Mouse (Mus musculus) embryonic facial prominence, embryonic 15.5 days (tissue): ENCODE results near the gene Rab3d. TPM values are rescaled to one million over a fixed set of nuclear protein-coding genes. Genes with fewer than 3 reads are reported as not detected.

Experiments used
- ATAC-seq: fragments of 200-750 bp; cut with Nextera tagmentation; 2 replicates; pipeline ENCODE4 v1.8.0; 2017; ENCODE audit warnings: low read depth, moderate TSS enrichment; ENCODE audit not compliant: insufficient number of reproducible peaks, low FRiP score, low TSS enrichment
- H3K27ac ChIP-seq: fragments of 300-500 bp; sonication (generic); replicated peaks from 2 replicates; pipeline ENCODE4 v1.5.1; 2015; ENCODE audit warnings: mild to moderate bottlenecking, inconsistent platforms
- H3K27me3 ChIP-seq: fragments of 300-500 bp; sonication (generic); 2 replicates; pipeline ENCODE4 v1.6.1; 2015; ENCODE audit warnings: inconsistent platforms
- H3K36me3 ChIP-seq: fragments of 300-500 bp; sonication (generic); 2 replicates; pipeline ENCODE4 v1.6.1; 2015; ENCODE audit warnings: mild to moderate bottlenecking, inconsistent platforms
- H3K4me1 ChIP-seq: fragments of 300-500 bp; sonication (generic); 2 replicates; pipeline ENCODE4 v1.6.1; 2015; ENCODE audit warnings: inconsistent platforms
- H3K4me2 ChIP-seq: fragments of 300-500 bp; sonication (generic); replicated peaks from 2 replicates; pipeline ENCODE4 v1.6.1; 2015; ENCODE audit warnings: mild to moderate bottlenecking, inconsistent platforms
- H3K4me3 ChIP-seq: fragments of 300-500 bp; sonication (generic); replicated peaks from 2 replicates; pipeline ENCODE4 v1.5.1; 2015; ENCODE audit warnings: mild to moderate bottlenecking, inconsistent platforms
- H3K9ac ChIP-seq: fragments of 300-500 bp; sonication (generic); 2 replicates; pipeline ENCODE4 v1.6.1; 2015; ENCODE audit warnings: inconsistent platforms
- H3K9me3 ChIP-seq: fragments of 300-500 bp; sonication (generic); replicated peaks from 2 replicates; pipeline ENCODE4 v1.6.1; 2016; ENCODE audit warnings: inconsistent platforms
- WGBS: fragments of 180-500 bp; shearing (Covaris S2); methylation state at CpG from one replicate; pipeline ENCODE4 v1.1.7; 2015; 5-methylcytosine and 5-hydroxymethylcytosine counted together
- polyA plus RNA-seq: library from polyadenylated mRNA; unstranded; fragments of >200 nt; fragmentation: Nextera tagmentation; extraction: Ambion mirVana; gene quantifications from 2 replicates; pipeline ENCODE4 v1.2.1, GENCODE M21; 2015

Gene Rab3d
- polyA plus RNA-seq, 1 experiment from 2014 or later, result 43.4 TPM

DNA sequence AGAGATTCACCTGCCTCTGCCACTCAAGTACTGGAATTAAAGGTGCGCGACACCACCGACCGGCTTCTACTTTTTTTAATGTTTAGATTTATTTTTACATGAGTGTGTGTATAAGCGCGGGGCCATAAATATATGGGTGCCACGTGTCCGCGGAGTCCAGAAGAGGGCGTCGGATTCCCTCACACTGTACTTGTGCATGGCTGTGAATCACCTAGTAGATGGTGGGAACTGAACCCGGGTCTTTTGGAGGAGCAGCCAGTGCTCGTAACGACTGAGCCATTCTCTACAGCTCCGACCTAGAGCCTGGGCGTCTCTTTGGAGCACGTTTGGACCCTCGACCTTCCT is 37.2 kb upstream of the Rab3d start:
- 2% methylated on average over 18 of the region's 18 CpGs for WGBS
- Histone ChIP-seq H3K9ac (no peak overlapping the region), H3K27me3 (peaks cover 10% of the 10 kb centered on the region)

GRCm38 (mm10) chr9:21954635-21955034 is 36.6 kb upstream of the Rab3d start:
- H3K9me3 ChIP-seq, result no peaks in the 10 kb centered on the region
- 79% methylated on average over 3 of the region's 3 CpGs for WGBS
- no peak for ATAC-seq
- 0 out of 2 replicates have a peak overlapping the region, but pooled peaks have one; percentile 63 for H3K4me2 ChIP-seq
- H3K9ac ChIP-seq, result no peak overlapping the region
- no peak overlapping the region for H3K4me3 ChIP-seq
- H3K36me3 ChIP-seq, result no peaks in the 10 kb centered on the region
- H3K27ac ChIP-seq, result no peak overlapping the region
- H3K27me3 ChIP-seq, result peaks cover 4% of the 10 kb centered on the region
- H3K4me1 ChIP-seq, result peaks cover 7% of the 10 kb centered on the region

More for the DNA sequence above, 37.2 kb upstream of the Rab3d start:
- peaks cover 7% of the 10 kb centered on the region for H3K4me1 ChIP-seq
- peak overlapping the region; percentile 85 for H3K4me3 ChIP-seq
- ATAC-seq, result peak; percentile 50
- H3K4me2 ChIP-seq, result peak overlapping the region; percentile 63
- H3K9me3 ChIP-seq, result no peaks in the 10 kb centered on the region
- H3K27ac ChIP-seq, result peak overlapping the region; percentile 93; the same call in 1 of the 2 replicates
- H3K36me3 ChIP-seq, result no peaks in the 10 kb centered on the region

DNA sequence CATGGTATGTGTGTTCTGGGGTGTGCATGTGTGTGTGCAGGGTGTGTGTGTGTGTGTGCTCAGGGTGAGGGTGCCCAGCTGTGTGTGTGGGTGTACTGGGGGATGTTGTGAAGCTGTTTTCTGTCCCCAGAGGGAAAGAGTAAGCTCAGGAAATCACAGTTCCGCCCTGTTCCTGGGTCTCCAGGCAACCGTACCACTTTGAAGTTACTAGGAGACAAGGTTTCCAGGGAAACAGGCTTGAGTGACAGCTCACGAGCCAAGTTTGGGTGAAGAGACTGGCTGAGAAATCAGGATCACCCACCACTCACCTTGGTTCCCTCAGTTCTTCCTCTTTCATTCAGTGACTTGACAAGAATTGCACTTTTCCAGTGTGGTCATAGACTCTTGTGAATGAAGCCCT is 35.6 kb upstream of the Rab3d start:
- H3K9me3 ChIP-seq, result no peaks in the 10 kb centered on the region
- H3K36me3 ChIP-seq, result no peaks in the 10 kb centered on the region
- no peak overlapping the region for H3K9ac ChIP-seq
- H3K27me3 ChIP-seq, result no peaks in the 10 kb centered on the region
- H3K27ac ChIP-seq, result no peak overlapping the region
- WGBS, result 13% methylated on average over 3 of the region's 3 CpGs
- ATAC-seq, result no peak
- no peak overlapping the region for H3K4me2 ChIP-seq
- H3K4me3 ChIP-seq, result no peak overlapping the region
- H3K4me1 ChIP-seq, result peaks cover 7% of the 10 kb centered on the region

GRCm38 (mm10) chr9:21951977-21952376 is 34.0 kb upstream of the Rab3d start:
- no peak overlapping the region for H3K9ac ChIP-seq
- H3K36me3 ChIP-seq, result no peaks in the 10 kb centered on the region
- no peak overlapping the region for H3K4me3 ChIP-seq
- WGBS, result 78% methylated on average over 3 of the region's 3 CpGs
- H3K9me3 ChIP-seq, result no peaks in the 10 kb centered on the region
- peaks cover 11% of the 10 kb centered on the region; the same call in 1 of the 2 replicates for H3K27me3 ChIP-seq
- no peak overlapping the region for H3K4me2 ChIP-seq
- H3K27ac ChIP-seq, result no peak overlapping the region
- no peak for ATAC-seq
- H3K4me1 ChIP-seq, result peaks cover 7% of the 10 kb centered on the region

GRCm38 (mm10) chr9:21950322-21950721 is 32.3 kb upstream of the Rab3d start:
- Histone ChIP-seq H3K9ac (no peak overlapping the region), H3K4me3 (no peak overlapping the region), H3K27ac (no peak overlapping the region), H3K27me3 (peaks cover 13% of the 10 kb centered on the region; the same call in 1 of the 2 replicates), H3K36me3 (no peaks in the 10 kb centered on the region), H3K4me2 (no peak overlapping the region), H3K4me1 (no peaks in the 10 kb centered on the region), H3K9me3 (no peaks in the 10 kb centered on the region)
- no peak for ATAC-seq
- 16% methylated on average over 11 of the region's 11 CpGs for WGBS

- H3K9ac ChIP-seq, result no peak overlapping the region
- H3K9me3 ChIP-seq, result no peaks in the 10 kb centered on the region
- H3K27me3 ChIP-seq, result peaks cover 15% of the 10 kb centered on the region; the same call in 1 of the 2 replicates
- no peak for ATAC-seq
- no peak overlapping the region for H3K27ac ChIP-seq
- no peaks in the 10 kb centered on the region for H3K36me3 ChIP-seq
- no peak overlapping the region for H3K4me2 ChIP-seq
- H3K4me3 ChIP-seq, result no peak overlapping the region
- 62% methylated on average over 6 of the region's 6 CpGs for WGBS
- H3K4me1 ChIP-seq, result peaks cover 5% of the 10 kb centered on the region; the same call in 1 of the 2 replicates
These were observed 30.8 kb upstream of the Rab3d start for GRCm38 (mm10) chr9:21948790-21949189.

GRCm38 (mm10) chr9:21948146-21948545 is 30.2 kb upstream of the Rab3d start:
- H3K4me3 ChIP-seq, result no peak overlapping the region
- H3K27me3 ChIP-seq, result peaks cover 20% of the 10 kb centered on the region; the same call in 1 of the 2 replicates
- H3K9ac ChIP-seq, result no peak overlapping the region
- no peak for ATAC-seq
- no peaks in the 10 kb centered on the region for H3K9me3 ChIP-seq
- peaks cover 5% of the 10 kb centered on the region; the same call in 1 of the 2 replicates for H3K4me1 ChIP-seq
- no peaks in the 10 kb centered on the region for H3K36me3 ChIP-seq
- 54% methylated on average over 8 of the region's 8 CpGs for WGBS
- no peak overlapping the region for H3K4me2 ChIP-seq
- no peak overlapping the region for H3K27ac ChIP-seq

GRCm38 (mm10) chr9:21947540-21948130 is 29.6 kb upstream of the Rab3d start:
- no peak for ATAC-seq
- peaks cover 20% of the 10 kb centered on the region; the same call in 1 of the 2 replicates for H3K27me3 ChIP-seq
- no peak overlapping the region for H3K9ac ChIP-seq
- no peak overlapping the region for H3K4me3 ChIP-seq
- H3K36me3 ChIP-seq, result no peaks in the 10 kb centered on the region
- no peak overlapping the region for H3K4me2 ChIP-seq
- no peak overlapping the region for H3K27ac ChIP-seq
- 8% methylated on average over 28 of the region's 28 CpGs for WGBS
- H3K9me3 ChIP-seq, result no peaks in the 10 kb centered on the region
- H3K4me1 ChIP-seq, result peaks cover 5% of the 10 kb centered on the region; the same call in 1 of the 2 replicates

GRCm38 (mm10) chr9:21944267-21944666 is 26.3 kb upstream of the Rab3d start:
- Histone ChIP-seq H3K27me3 (peaks cover 20% of the 10 kb centered on the region; the same call in 1 of the 2 replicates), H3K9me3 (no peaks in the 10 kb centered on the region), H3K9ac (no peak overlapping the region), H3K27ac (no peak overlapping the region), H3K36me3 (0 out of 2 replicates have a peak, but pooled peaks cover 2% of the 10 kb centered on the region), H3K4me2 (no peak overlapping the region), H3K4me1 (peaks cover 5% of the 10 kb centered on the region; the same call in 1 of the 2 replicates), H3K4me3 (no peak overlapping the region)
- no peak for ATAC-seq
- WGBS, result 18% methylated on average over 23 of the region's 23 CpGs

DNA sequence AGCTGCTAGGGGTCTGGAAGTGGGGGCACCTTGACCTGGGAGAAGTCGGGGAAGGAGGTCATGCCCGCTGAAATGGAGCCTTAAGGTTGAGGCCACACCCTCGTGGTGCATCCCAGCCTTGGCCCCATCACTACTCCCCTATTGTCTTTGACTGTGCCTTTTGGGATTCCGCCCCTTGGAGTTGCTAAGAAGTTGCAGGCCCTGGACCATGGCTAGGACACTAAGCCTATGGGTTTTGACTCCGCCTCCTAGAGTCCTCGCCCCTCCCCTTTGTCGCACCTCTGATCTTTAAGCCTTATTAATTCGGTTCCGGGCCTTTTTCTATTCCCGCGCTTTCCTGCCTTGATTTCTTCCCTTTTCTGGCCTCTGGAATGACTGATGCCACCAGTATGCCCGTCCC is 25.6 kb upstream of the Rab3d start:
- H3K4me3 ChIP-seq, result no peak overlapping the region
- ATAC-seq, result no peak
- 0 out of 2 replicates have a peak, but pooled peaks cover 2% of the 10 kb centered on the region for H3K36me3 ChIP-seq
- H3K4me1 ChIP-seq, result peaks cover 5% of the 10 kb centered on the region; the same call in 1 of the 2 replicates
- no peak overlapping the region for H3K4me2 ChIP-seq
- no peak overlapping the region for H3K9ac ChIP-seq
- WGBS, result 49% methylated on average over 12 of the region's 12 CpGs
- H3K9me3 ChIP-seq, result no peaks in the 10 kb centered on the region
- H3K27me3 ChIP-seq, result peaks cover 20% of the 10 kb centered on the region; the same call in 1 of the 2 replicates
- H3K27ac ChIP-seq, result no peak overlapping the region

DNA sequence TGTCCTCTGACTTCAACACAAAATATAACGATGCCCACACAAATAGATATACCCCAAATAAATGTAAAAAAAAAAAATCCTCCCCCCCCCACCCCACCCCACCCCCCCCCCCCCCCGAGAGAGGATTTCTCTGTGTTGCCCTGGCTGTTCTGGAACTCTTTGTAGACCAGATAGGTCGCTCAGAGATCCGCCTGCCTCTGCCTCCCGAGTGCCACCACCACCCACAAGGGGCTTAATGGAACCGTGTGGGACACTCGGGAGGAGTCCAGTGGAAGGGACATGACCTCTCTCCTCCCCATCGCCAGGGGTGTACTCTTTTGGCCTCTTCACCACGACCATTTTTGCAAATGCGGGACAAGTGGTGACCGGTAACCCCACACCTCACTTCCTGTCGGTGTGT is 25.1 kb upstream of the Rab3d start:
- Histone ChIP-seq H3K9ac (no peak overlapping the region), H3K9me3 (no peaks in the 10 kb centered on the region), H3K27ac (no peak overlapping the region), H3K27me3 (peaks cover 16% of the 10 kb centered on the region; the same call in 1 of the 2 replicates), H3K4me2 (no peak overlapping the region), H3K4me1 (peaks cover 7% of the 10 kb centered on the region), H3K36me3 (0 out of 2 replicates have a peak, but pooled peaks cover 2% of the 10 kb centered on the region), H3K4me3 (no peak overlapping the region)
- ATAC-seq, result no peak
- WGBS, result 73% methylated on average over 12 of the region's 12 CpGs
